Comparison of ENCODE assay signal across 9 mouse cellular contexts in genomic region chr15:80623171-80623837, GRCm38 (mm10). TPM values are rescaled to one million over a fixed set of nuclear protein-coding genes. Genes with fewer than 3 reads are reported as not detected.
DNase-seq lines count a peak whose midpoint lies in the region; ATAC-seq and TF ChIP-seq lines count a peak whose summit lies in the region.
"Had no signal": no experiment of that assay in that cellular context is flagged by ENCODE, and none has a peak within 500 bp of the region (broad histone marks: within the 10 kb centered on the region; RNA-seq: fewer than 3 reads in every experiment).

No protein-coding gene starts in this region.

- peak; percentile 54 to 85 for TF ChIP-seq EP300 in MEL (IDR thresholded peaks at IDR 0.05; ENCODE audit: low read depth in 1 of 2, low read length in 2 of 2)

- H3K79me2 ChIP-seq in MEL (ENCODE audit: control insufficient read depth, insufficient read depth, low read length, poor library complexity), result no peaks in the 10 kb centered on the region

- no peaks in the 10 kb centered on the region for H3K27me3 ChIP-seq in heart, embryonic 16.5 days (ENCODE audit: control insufficient read depth, insufficient read depth, low read length)
- H3K27me3 ChIP-seq in MEL (ENCODE audit: control insufficient read depth in 1 of 2, insufficient read depth in 2 of 2, low read length in 2 of 2), result no peaks in the 10 kb centered on the region
- H3K27me3 ChIP-seq in liver, embryonic 16.5 days (ENCODE audit: control insufficient read depth, insufficient read depth, low read depth, low read length), result no peaks in the 10 kb centered on the region

- no peak for TF ChIP-seq CTCF in MEL (IDR thresholded peaks at IDR 0.05 in 2 of 3, conservative IDR thresholded peaks at IDR 0.05 in 1 of 3; ENCODE audit: control insufficient read depth in 1 of 3, insufficient read depth in 1 of 3, low read depth in 2 of 3, low read length in 3 of 3, poor library complexity in 1 of 3, severe bottlenecking in 1 of 3)

- no peaks in the 10 kb centered on the region for H3K9me3 ChIP-seq in heart, embryonic 16.5 days (replicated peaks; ENCODE audit: control insufficient read depth, low read length)
- no peaks in the 10 kb centered on the region; the same call in 1 of the 2 replicates for H3K9me3 ChIP-seq in MEL (replicated peaks; ENCODE audit: insufficient read depth, low read length)
- no peaks in the 10 kb centered on the region for H3K9me3 ChIP-seq in liver, embryonic 16.5 days (replicated peaks; ENCODE audit: control insufficient read depth, low read length)

- H3K27ac ChIP-seq in heart, embryonic 16.5 days (ENCODE audit: low read length), result peak overlapping the region; percentile 41; the same call in 1 of the 2 replicates
- H3K27ac ChIP-seq in MEL (ENCODE audit: control insufficient read depth, low read depth, low read length), result peak overlapping the region; percentile 26
- H3K27ac ChIP-seq in liver, embryonic 16.5 days (ENCODE audit: low read length), result peak overlapping the region; percentile 94

- TF ChIP-seq RAD21 in MEL (IDR thresholded peaks at IDR 0.05; ENCODE audit: low read depth, low read length), result no peak

- TF ChIP-seq POLR2A in MEL (IDR thresholded peaks at IDR 0.05; ENCODE audit: control insufficient read depth in 1 of 2, insufficient read depth in 1 of 2, low read depth in 1 of 2, low read length in 2 of 2, poor library complexity in 1 of 2), result no peak

- no peaks in the 10 kb centered on the region for H3K36me3 ChIP-seq in heart, embryonic 16.5 days (ENCODE audit: control insufficient read depth, insufficient read depth)
- H3K36me3 ChIP-seq in MEL (ENCODE audit: control insufficient read depth in 1 of 2, insufficient read depth in 2 of 2, low read length in 2 of 2), result peaks cover 0 to 11% of the 10 kb centered on the region in 2 experiments; a peak in 2 of 4 replicates
- H3K36me3 ChIP-seq in liver, embryonic 16.5 days (ENCODE audit: control insufficient read depth, insufficient read depth), result no peaks in the 10 kb centered on the region

- no peak for DNase-seq in heart, adult 18-20 months
- peak; percentile 75 for DNase-seq in MEL (ENCODE audit: low read depth, low spot score)
- peak; percentile 92 to 93 for DNase-seq in cerebellum, postnatal 25 days
- DNase-seq in adrenal gland, postnatal 14 days, result no peak
- DNase-seq in adrenal gland, postnatal 4 days (ENCODE audit: low spot score in 2 of 2), result no peak
- no peak for DNase-seq in thymus, postnatal 14 days

- peak; percentile 37; the same call in 1 of the 2 replicates for ATAC-seq in heart, embryonic 16.5 days (replicated peaks; ENCODE audit: extremely low read depth, insufficient read depth, low FRiP score)
- peak; percentile 99 for ATAC-seq in liver, embryonic 16.5 days (ENCODE audit: low read depth)

- H3K4me2 ChIP-seq in heart, embryonic 16.5 days (ENCODE audit: low read depth, low read length), result peak overlapping the region; percentile 30; the same call in 1 of the 2 replicates
- H3K4me2 ChIP-seq in liver, embryonic 16.5 days (ENCODE audit: low read depth, low read length), result peak overlapping the region; percentile 67

- no peak overlapping the region for H3K4me3 ChIP-seq in heart, embryonic 16.5 days (ENCODE audit: low read length)
- H3K4me3 ChIP-seq in MEL (ENCODE audit: control insufficient read depth in 1 of 2, insufficient read depth in 1 of 2, low read depth in 2 of 2, low read length in 2 of 2), result no peak overlapping the region; a peak in 1 of 4 replicates
- H3K4me3 ChIP-seq in liver, embryonic 16.5 days (ENCODE audit: low read depth, low read length), result peak overlapping the region; percentile 52

- 29% methylated on average over 8 of the region's 8 CpGs for WGBS in heart, embryonic 16.5 days
- WGBS in liver, embryonic 16.5 days (ENCODE audit: insufficient replicate concordance), result 21% methylated on average over 8 of the region's 8 CpGs

- H3K9ac ChIP-seq in heart, embryonic 16.5 days (ENCODE audit: low read length), result no peak overlapping the region
- no peak overlapping the region for H3K9ac ChIP-seq in MEL (ENCODE audit: control insufficient read depth, low read depth, low read length, poor library complexity, severe bottlenecking)
- H3K9ac ChIP-seq in liver, embryonic 16.5 days (ENCODE audit: low read depth, low read length), result peak overlapping the region; percentile 64

- H3K4me1 ChIP-seq in heart, embryonic 16.5 days (ENCODE audit: control insufficient read depth, insufficient read depth, low read length), result peaks cover 15% of the 10 kb centered on the region
- peaks cover 7 to 14% of the 10 kb centered on the region in 2 experiments for H3K4me1 ChIP-seq in MEL (ENCODE audit: control insufficient read depth in 1 of 2, insufficient read depth in 2 of 2, low read length in 2 of 2)
- H3K4me1 ChIP-seq in liver, embryonic 16.5 days (ENCODE audit: control insufficient read depth, low read depth, low read length), result peaks cover 43% of the 10 kb centered on the region

TF ChIP-seq in MEL, 35 proteins besides CTCF, POLR2A, EP300 and RAD21:
- TF ChIP-seq CHD1 (IDR thresholded peaks at IDR 0.05; ENCODE audit: low read depth, low read length) (no peak), POLR2AphosphoS2 (IDR thresholded peaks at IDR 0.05; ENCODE audit: low read length) (no peak), BHLHE40 (IDR thresholded peaks at IDR 0.05; ENCODE audit: borderline replicate concordance, low read depth, low read length) (no peak), MAFK (IDR thresholded peaks at IDR 0.05; ENCODE audit: borderline replicate concordance, low read depth, low read length) (no peak), ZMIZ1 (IDR thresholded peaks at IDR 0.05; ENCODE audit: low read depth, low read length) (no peak), MYC (IDR thresholded peaks at IDR 0.05; ENCODE audit: low read depth, low read length) (no peak), E2F4 (IDR thresholded peaks at IDR 0.05; ENCODE audit: borderline replicate concordance, low read depth, low read length) (no peak), KAT2A (conservative IDR thresholded peaks at IDR 0.05; ENCODE audit: low read depth, low read length) (no peak), ZC3H11A (IDR thresholded peaks at IDR 0.05; ENCODE audit: low read depth, low read length) (no peak), USF1 (IDR thresholded peaks at IDR 0.05; ENCODE audit: low read depth, low read length) (no peak), TCF12 (IDR thresholded peaks at IDR 0.05; ENCODE audit: low read depth, low read length) (peak; percentile 86), MAZ (IDR thresholded peaks at IDR 0.05; ENCODE audit: low read depth, low read length) (peak; percentile 60; the same call in 1 of the 2 replicates), JUND (IDR thresholded peaks at IDR 0.05; ENCODE audit: low read depth, low read length) (no peak), ETS1 (IDR thresholded peaks at IDR 0.05; ENCODE audit: low read depth, low read length) (peak; percentile 62; the same call in 1 of the 2 replicates), GATA1 (IDR thresholded peaks at IDR 0.05; ENCODE audit: low read depth, low read length) (peak; percentile 78), RCOR1 (IDR thresholded peaks at IDR 0.05; ENCODE audit: low read depth, low read length) (no peak), NRF1 (IDR thresholded peaks at IDR 0.05; ENCODE audit: insufficient read depth, low read depth, low read length, poor library complexity, severe bottlenecking) (no peak), TAL1 (IDR thresholded peaks at IDR 0.05; ENCODE audit: low read length) (peak; percentile 87), MEF2A (IDR thresholded peaks at IDR 0.05; ENCODE audit: extremely low read depth, insufficient replicate concordance, low read depth, low read length, poor library complexity, severe bottlenecking) (no peak)
TF ChIP-seq in MEL: peak in this region for 5.

RNA-seq across cellular contexts. Expression of gene Fam83f, which starts 48.3 kb away (rescaled TPM):
- 0.60 and 0.81 TPM in 2 replicates for polyA plus RNA-seq in heart, embryonic 16.5 days (2015; fragmentation: Nextera tagmentation; extraction: Ambion mirVana)
- under 1 TPM in 1 of 2 experiments, not detected in 1; 0.18 TPM for total RNA-seq in heart, adult 18-20 months (2021)
- total RNA-seq in MEL (2012; rRNA removed), result not detected in 2 replicates
- not detected for polyA plus RNA-seq in MEL (2012; ENCODE audit: insufficient read depth in 1 of 2, insufficient read length in 2 of 2, low read depth in 1 of 2, low replicate concordance in 2 of 2, missing spikeins in 1 of 2)
- polyA plus RNA-seq in liver, embryonic 16.5 days (2015; fragmentation: Nextera tagmentation; extraction: Ambion mirVana), result 4.5 and 6.0 TPM in 2 replicates
- 0.79 and 0.96 TPM in 2 replicates for total RNA-seq in adrenal gland, postnatal 14 days (2021)
- 1 to 10 TPM; 1.2 to 1.7 TPM for total RNA-seq in adrenal gland, postnatal 4 days (2021)

RNA-seq across cellular contexts. Expression of gene Grap2, which starts 50.9 kb away (rescaled TPM):
- 3.0 and 4.9 TPM in 2 replicates for polyA plus RNA-seq in heart, embryonic 16.5 days (2015; fragmentation: Nextera tagmentation; extraction: Ambion mirVana)
- total RNA-seq in heart, adult 18-20 months (2021), result 1 to 10 TPM; 1.0 to 3.4 TPM
- total RNA-seq in MEL (2012; rRNA removed), result 0.20 and 0.62 TPM in 2 replicates
- polyA plus RNA-seq in MEL (2012; ENCODE audit: insufficient read depth in 1 of 2, insufficient read length in 2 of 2, low read depth in 1 of 2, low replicate concordance in 2 of 2, missing spikeins in 1 of 2), result 1 to 10 TPM in 1 of 2 experiments, not detected in 1; 5.1 TPM
- polyA plus RNA-seq in liver, embryonic 16.5 days (2015; fragmentation: Nextera tagmentation; extraction: Ambion mirVana), result 12.7 and 14.0 TPM in 2 replicates
- 3.0 and 14.8 TPM in 2 replicates for total RNA-seq in adrenal gland, postnatal 14 days (2021)
- total RNA-seq in adrenal gland, postnatal 4 days (2021), result 1 to 10 TPM; 1.3 to 1.7 TPM

RNA-seq across cellular contexts. Expression of gene Enthd1, which starts 58.3 kb away (rescaled TPM):
- not detected in 2 replicates for polyA plus RNA-seq in heart, embryonic 16.5 days (2015; fragmentation: Nextera tagmentation; extraction: Ambion mirVana)
- total RNA-seq in heart, adult 18-20 months (2021), result not detected
- total RNA-seq in MEL (2012; rRNA removed), result not detected in 2 replicates
- polyA plus RNA-seq in MEL (2012; ENCODE audit: insufficient read depth in 1 of 2, insufficient read length in 2 of 2, low read depth in 1 of 2, low replicate concordance in 2 of 2, missing spikeins in 1 of 2), result not detected
- not detected in 2 replicates for polyA plus RNA-seq in liver, embryonic 16.5 days (2015; fragmentation: Nextera tagmentation; extraction: Ambion mirVana)
- not detected in 2 replicates for total RNA-seq in adrenal gland, postnatal 14 days (2021)
- total RNA-seq in adrenal gland, postnatal 4 days (2021), result not detected
- polyA plus RNA-seq: large intestine, adult 2 months had no signal

Comparison
In these comparisons a context has a peak if more than half of its experiments do, and no peak if none do; other contexts are left out.
1. H3K27ac ChIP-seq: peak in every context shown above with its lines; median percentile 94 in liver, embryonic 16.5 days; 41 in heart, embryonic 16.5 days; 26 in MEL.
2. DNase-seq: peak in MEL (single experiment) and cerebellum, postnatal 25 days (2 of 2); none in heart, adult 18-20 months (0 of 2), adrenal gland, postnatal 14 days (single experiment), adrenal gland, postnatal 4 days (0 of 2) and thymus, postnatal 14 days (single experiment).